Mouse (Mus musculus): ENCODE data around the gene Hbq1a. TPM values are rescaled to one million over a fixed set of nuclear protein-coding genes. Genes with fewer than 3 reads are reported as not detected.

Gene Hbq1a
- polyA plus RNA-seq, 1 experiment from 2014 or later = not detected

DNA sequence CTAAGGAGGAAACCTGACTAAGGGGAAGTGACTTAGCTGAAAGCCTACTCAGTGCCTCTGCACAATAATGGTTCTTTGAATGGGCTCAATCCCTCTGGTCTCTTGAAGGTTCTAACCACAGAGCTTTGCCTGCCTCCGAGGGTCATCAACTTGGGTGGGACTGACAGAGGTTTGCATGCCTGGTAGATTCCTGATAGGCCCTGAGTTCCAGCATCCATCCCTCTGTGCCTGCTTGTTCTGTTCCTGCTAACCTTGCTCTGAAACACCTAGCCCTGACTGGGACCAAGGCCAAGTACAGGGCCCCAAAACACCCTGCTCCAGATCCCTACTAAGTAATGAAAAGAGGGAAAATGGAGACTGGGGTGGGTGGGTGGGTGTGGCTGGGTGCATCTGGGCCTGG, 3.6 kb downstream of the Hbq1a start:
- no peaks in the 10 kb centered on the region for H3K27me3 ChIP-seq (ENCODE audit: control insufficient read depth, insufficient read depth, low read length)
- no peaks in the 10 kb centered on the region for H3K9me3 ChIP-seq (ENCODE audit: control insufficient read depth, low read length)
- ATAC-seq (ENCODE audit: low FRiP score, low TSS enrichment) = no peak

DNA sequence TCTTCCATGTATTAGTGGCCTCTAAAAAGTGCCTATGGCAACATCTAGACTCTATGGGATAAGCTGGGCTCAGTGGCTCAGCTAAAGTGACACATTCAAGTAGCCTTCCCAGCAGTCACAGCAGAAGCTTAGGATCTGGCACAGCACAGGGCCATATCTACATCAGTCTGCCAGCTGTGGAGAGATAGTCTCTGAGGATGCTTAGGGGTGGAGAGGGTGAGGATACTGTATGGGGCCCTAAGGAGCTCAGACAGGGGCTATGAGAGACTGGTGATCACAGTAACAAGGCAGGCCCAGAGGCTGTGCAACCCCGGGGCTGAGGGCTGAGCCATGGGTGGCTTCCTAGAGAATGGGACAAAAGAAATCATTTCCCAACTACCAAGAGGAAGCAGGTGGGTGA, 7.1 kb downstream of the Hbq1a start:
- no peaks in the 10 kb centered on the region for H3K4me1 ChIP-seq (replicated peaks; ENCODE audit: control insufficient read depth, insufficient read depth)
- TF ChIP-seq CTCF (IDR thresholded peaks at IDR 0.05; ENCODE audit: low read depth) = no peak
- no peak for TF ChIP-seq EP300 (optimal IDR thresholded peaks at IDR 0.05)
- WGBS = 75% methylated on average over 1 of the region's 1 CpGs
- no peak overlapping the region for H3K27ac ChIP-seq (replicated peaks)
- no peak overlapping the region for H3K4me3 ChIP-seq (ENCODE audit: low read depth, low read length)
- no peak overlapping the region for H3K9ac ChIP-seq (ENCODE audit: low read length)
- ATAC-seq (ENCODE audit: low FRiP score, low TSS enrichment) (no peak), DNase-seq (ENCODE audit: low spot score) (no peak)
- no peaks in the 10 kb centered on the region for H3K36me3 ChIP-seq (ENCODE audit: control insufficient read depth, insufficient read depth, low read length)
- no peaks in the 10 kb centered on the region for H3K9me3 ChIP-seq (ENCODE audit: control insufficient read depth, low read length)
- H3K27me3 ChIP-seq (ENCODE audit: control insufficient read depth, insufficient read depth, low read length) = no peaks in the 10 kb centered on the region
- no peak overlapping the region for H3K4me2 ChIP-seq (replicated peaks; ENCODE audit: low read depth)

More for the DNA sequence above, 3.6 kb downstream of the Hbq1a start:
- no peak for DNase-seq (ENCODE audit: low spot score)
- H3K4me1 ChIP-seq (replicated peaks; ENCODE audit: control insufficient read depth, insufficient read depth) = no peaks in the 10 kb centered on the region
- TF ChIP-seq CTCF (IDR thresholded peaks at IDR 0.05; ENCODE audit: low read depth) (no peak), EP300 (optimal IDR thresholded peaks at IDR 0.05) (no peak)
- 77% methylated on average over 1 of the region's 1 CpGs for WGBS
- H3K4me3 ChIP-seq (ENCODE audit: low read depth, low read length) = no peak overlapping the region
- no peaks in the 10 kb centered on the region for H3K36me3 ChIP-seq (ENCODE audit: control insufficient read depth, insufficient read depth, low read length)
- no peak overlapping the region for H3K9ac ChIP-seq (ENCODE audit: low read length)
- H3K4me2 ChIP-seq (replicated peaks; ENCODE audit: low read depth) = no peak overlapping the region
- no peak overlapping the region for H3K27ac ChIP-seq (replicated peaks)

DNA sequence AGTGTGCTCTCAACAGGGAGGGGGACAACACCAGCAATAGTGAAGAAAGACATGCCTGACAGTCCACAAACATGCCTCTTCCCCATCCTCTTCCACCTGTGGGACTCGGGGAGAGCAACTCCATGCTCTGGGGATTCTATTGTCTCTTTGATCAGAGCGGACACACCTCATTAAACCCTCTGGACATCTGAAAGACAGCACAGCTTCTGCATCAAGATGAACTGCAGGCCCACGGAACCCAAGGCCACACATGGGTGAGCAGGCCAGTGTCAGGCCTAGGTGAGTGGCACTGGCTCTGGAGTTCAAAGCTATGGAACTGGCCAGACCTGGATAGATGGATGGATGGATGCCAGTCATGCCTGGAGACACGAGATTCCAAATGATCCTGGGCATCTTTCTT, 9.6 kb downstream of the Hbq1a start:
- no peak overlapping the region for H3K4me3 ChIP-seq (ENCODE audit: low read depth, low read length)
- DNase-seq (ENCODE audit: low spot score) = no peak
- H3K9ac ChIP-seq (ENCODE audit: low read length) = no peak overlapping the region
- no peaks in the 10 kb centered on the region for H3K9me3 ChIP-seq (ENCODE audit: control insufficient read depth, low read length)
- ATAC-seq (ENCODE audit: low FRiP score, low TSS enrichment) = no peak
- no peak overlapping the region for H3K4me2 ChIP-seq (replicated peaks; ENCODE audit: low read depth)
- WGBS = 59% methylated on average over 4 of the region's 4 CpGs
- no peaks in the 10 kb centered on the region for H3K4me1 ChIP-seq (replicated peaks; ENCODE audit: control insufficient read depth, insufficient read depth)
- H3K27ac ChIP-seq (replicated peaks) = no peak overlapping the region
- no peaks in the 10 kb centered on the region for H3K27me3 ChIP-seq (ENCODE audit: control insufficient read depth, insufficient read depth, low read length)
- H3K36me3 ChIP-seq (ENCODE audit: control insufficient read depth, insufficient read depth, low read length) = no peaks in the 10 kb centered on the region
- TF ChIP-seq EP300 (optimal IDR thresholded peaks at IDR 0.05) (no peak), CTCF (IDR thresholded peaks at IDR 0.05; ENCODE audit: low read depth) (no peak)

DNA sequence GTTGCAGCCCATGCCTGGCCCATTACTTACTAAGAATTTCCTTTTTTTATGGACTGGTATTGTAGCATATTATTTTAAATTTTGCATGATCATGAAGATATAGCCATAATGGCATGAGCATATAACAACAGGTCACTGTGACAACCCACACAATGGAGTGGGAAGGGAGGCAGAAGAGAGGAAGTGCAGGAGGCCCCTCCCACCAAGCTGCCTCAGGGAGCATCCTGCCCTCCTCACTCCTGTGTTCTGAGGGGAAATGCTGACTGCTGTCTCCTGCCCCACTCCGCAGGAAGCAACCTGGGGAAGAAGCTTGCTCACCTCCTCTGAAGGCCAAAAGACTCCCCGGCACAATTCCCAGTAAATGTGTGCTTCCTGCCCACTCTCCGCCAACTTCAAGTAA, 10.1 kb downstream of the Hbq1a start:
- no peak overlapping the region for H3K4me3 ChIP-seq (ENCODE audit: low read depth, low read length)
- H3K36me3 ChIP-seq (ENCODE audit: control insufficient read depth, insufficient read depth, low read length) = no peaks in the 10 kb centered on the region
- ATAC-seq (ENCODE audit: low FRiP score, low TSS enrichment) (no peak), DNase-seq (ENCODE audit: low spot score) (no peak)
- no peaks in the 10 kb centered on the region for H3K27me3 ChIP-seq (ENCODE audit: control insufficient read depth, insufficient read depth, low read length)
- H3K27ac ChIP-seq (replicated peaks) = no peak overlapping the region
- WGBS = 61% methylated on average over 3 of the region's 3 CpGs
- H3K4me2 ChIP-seq (replicated peaks; ENCODE audit: low read depth) = no peak overlapping the region
- H3K4me1 ChIP-seq (replicated peaks; ENCODE audit: control insufficient read depth, insufficient read depth) = no peaks in the 10 kb centered on the region
- H3K9ac ChIP-seq (ENCODE audit: low read length) = no peak overlapping the region
- H3K9me3 ChIP-seq (ENCODE audit: control insufficient read depth, low read length) = no peaks in the 10 kb centered on the region
- TF ChIP-seq EP300 (optimal IDR thresholded peaks at IDR 0.05) (no peak), CTCF (IDR thresholded peaks at IDR 0.05; ENCODE audit: low read depth) (no peak)

DNA sequence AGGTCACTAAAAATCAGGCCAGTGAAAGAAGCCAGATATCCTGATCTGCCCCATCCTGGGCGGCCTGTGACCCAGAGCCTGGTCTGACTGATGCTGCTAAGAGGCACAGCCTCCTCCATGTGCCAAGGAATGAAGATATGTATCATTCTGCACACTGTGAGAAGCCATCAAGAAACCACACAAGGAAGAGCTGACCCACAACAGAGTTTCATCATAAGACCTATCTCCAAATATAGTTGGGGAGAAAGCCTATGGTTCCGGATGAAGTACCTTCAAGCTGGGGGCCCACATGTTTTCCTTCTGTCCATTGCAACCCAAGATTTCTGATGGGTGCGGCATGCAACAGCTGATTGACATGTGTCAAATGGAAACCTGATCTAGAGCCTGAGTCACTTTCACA, 16.1 kb downstream of the Hbq1a start:
- no peak for ATAC-seq (ENCODE audit: low FRiP score, low TSS enrichment)
- WGBS = 85% methylated on average over 3 of the region's 3 CpGs
- TF ChIP-seq CTCF (IDR thresholded peaks at IDR 0.05; ENCODE audit: low read depth) (no peak), EP300 (optimal IDR thresholded peaks at IDR 0.05) (no peak)

DNA sequence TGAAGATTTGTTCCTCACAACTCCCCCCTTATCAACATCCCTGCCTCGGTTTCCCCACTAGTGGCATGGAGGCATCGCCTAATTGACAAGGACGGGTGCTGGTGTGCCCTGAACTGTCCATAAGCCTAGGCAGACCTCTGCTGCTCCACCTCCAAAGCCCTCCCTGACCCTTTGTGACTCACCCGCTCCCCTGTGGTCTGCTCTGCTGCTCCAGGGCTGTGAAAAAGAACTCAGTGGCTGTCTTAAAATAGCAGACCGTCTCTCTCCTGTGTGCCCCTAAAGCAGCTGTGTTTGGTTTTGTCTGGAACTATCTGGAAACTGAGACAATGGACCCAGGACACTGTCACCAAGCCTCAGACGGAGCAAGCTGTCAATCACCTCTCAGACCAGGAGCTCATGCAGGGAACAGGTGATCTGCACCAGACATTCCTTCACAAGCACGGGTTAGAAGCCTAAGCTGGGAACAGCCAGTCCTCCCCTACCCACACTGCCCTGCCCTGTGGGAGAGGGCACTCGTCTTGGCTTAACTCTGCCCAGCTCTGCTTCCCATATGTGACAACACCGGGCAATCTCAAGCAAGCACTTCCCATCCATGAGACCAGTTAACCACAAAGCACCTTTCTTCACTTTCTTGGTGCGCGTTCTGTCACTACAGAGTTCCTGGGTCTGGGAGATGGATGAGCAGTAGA, 20.8 kb downstream of the Hbq1a start:
- H3K4me3 ChIP-seq (ENCODE audit: low read depth, low read length) = no peak overlapping the region
- H3K9ac ChIP-seq (ENCODE audit: low read length) = no peak overlapping the region
- no peak for DNase-seq (ENCODE audit: low spot score)
- 67% methylated on average over 11 of the region's 11 CpGs for WGBS
- H3K27ac ChIP-seq (replicated peaks) = no peak overlapping the region
- H3K4me1 ChIP-seq (replicated peaks; ENCODE audit: control insufficient read depth, insufficient read depth) = no peaks in the 10 kb centered on the region
- no peaks in the 10 kb centered on the region for H3K36me3 ChIP-seq (ENCODE audit: control insufficient read depth, insufficient read depth, low read length)
- H3K4me2 ChIP-seq (replicated peaks; ENCODE audit: low read depth) = no peak overlapping the region
- ATAC-seq (ENCODE audit: low FRiP score, low TSS enrichment) = peak; percentile 28; the same call in 1 of the 2 replicates
- TF ChIP-seq EP300 (optimal IDR thresholded peaks at IDR 0.05) (no peak), CTCF (IDR thresholded peaks at IDR 0.05; ENCODE audit: low read depth) (no peak)
- H3K9me3 ChIP-seq (ENCODE audit: control insufficient read depth, low read length) = no peaks in the 10 kb centered on the region
- no peaks in the 10 kb centered on the region for H3K27me3 ChIP-seq (ENCODE audit: control insufficient read depth, insufficient read depth, low read length)

More for the DNA sequence above, 16.1 kb downstream of the Hbq1a start:
- Histone ChIP-seq H3K36me3 (ENCODE audit: control insufficient read depth, insufficient read depth, low read length) (no peaks in the 10 kb centered on the region), H3K4me3 (ENCODE audit: low read depth, low read length) (no peak overlapping the region), H3K27ac (replicated peaks) (no peak overlapping the region), H3K9me3 (ENCODE audit: control insufficient read depth, low read length) (no peaks in the 10 kb centered on the region), H3K27me3 (ENCODE audit: control insufficient read depth, insufficient read depth, low read length) (no peaks in the 10 kb centered on the region), H3K4me2 (replicated peaks; ENCODE audit: low read depth) (no peak overlapping the region), H3K9ac (ENCODE audit: low read length) (no peak overlapping the region), H3K4me1 (replicated peaks; ENCODE audit: control insufficient read depth, insufficient read depth) (no peaks in the 10 kb centered on the region)
- DNase-seq (ENCODE audit: low spot score) = no peak
